Mouse (Mus musculus) CH12.LX (cell line): ENCODE measurements around the gene Top3b.

Experiments
- CHD1 ChIP-seq: IDR thresholded peaks from 2 replicates; pipeline ENCODE4 v1.6.1; 2012; ENCODE audit warnings: low read depth, low read length, improper control_type of control experiment, inconsistent platforms
- CHD2 ChIP-seq: IDR thresholded peaks from 2 replicates; pipeline ENCODE4 v1.6.1; 2011; ENCODE audit warnings: low read length, improper control_type of control experiment
- CTCF ChIP-seq, 2 experiments: IDR thresholded peaks in 1 of 2; conservative IDR thresholded peaks in 1 of 2; 2 replicates each; pipeline ENCODE4 v1.5.1; 2011 to 2012; ENCODE audit warnings: low read depth in 2 of 2, low read length in 2 of 2, improper control_type of control experiment in 1 of 2, inconsistent platforms in 1 of 2, mild to moderate bottlenecking in 1 of 2, moderate library complexity in 1 of 2
- EP300 ChIP-seq: IDR thresholded peaks from 2 replicates; pipeline ENCODE4 v1.6.1; 2011; ENCODE audit warnings: low read length, improper control_type of control experiment
- MAFK ChIP-seq: IDR thresholded peaks from 2 replicates; pipeline ENCODE4 v1.6.1; 2011; ENCODE audit warnings: low read length, improper control_type of control experiment; ENCODE audit not compliant: insufficient replicate concordance
- MAZ ChIP-seq: IDR thresholded peaks from 2 replicates; pipeline ENCODE4 v1.6.1; 2012; ENCODE audit warnings: low read depth, mild to moderate bottlenecking, inconsistent platforms, low read length, improper control_type of control experiment, moderate library complexity
- NELFE ChIP-seq: IDR thresholded peaks from 2 replicates; pipeline ENCODE4 v1.6.1; 2011; ENCODE audit warnings: low read depth, low read length, improper control_type of control experiment
- POLR2A ChIP-seq: IDR thresholded peaks from 2 replicates; pipeline ENCODE4 v1.6.1; 2011; ENCODE audit warnings: low read depth, mild to moderate bottlenecking, improper control_type of control experiment, low read length
- POLR2AphosphoS2 ChIP-seq: IDR thresholded peaks from 2 replicates; pipeline ENCODE4 v1.6.1; 2011; ENCODE audit warnings: low read depth, low read length, improper control_type of control experiment
- RCOR1 ChIP-seq: conservative IDR thresholded peaks from 2 replicates; pipeline ENCODE4 v1.6.1; 2012; ENCODE audit warnings: low read depth, mild to moderate bottlenecking, inconsistent platforms, low read length, improper control_type of control experiment
- UBTF ChIP-seq: IDR thresholded peaks from 2 replicates; pipeline ENCODE4 v1.6.1; 2012; ENCODE audit warnings: low read depth, mild to moderate bottlenecking, inconsistent platforms, low read length, improper control_type of control experiment, moderate library complexity
- ZMIZ1 ChIP-seq: IDR thresholded peaks from 2 replicates; pipeline ENCODE4 v1.6.1; 2012; ENCODE audit warnings: low read depth, mild to moderate bottlenecking, inconsistent platforms, low read length, improper control_type of control experiment
- ZNF384 ChIP-seq: IDR thresholded peaks from 2 replicates; pipeline ENCODE4 v1.6.1; 2012; ENCODE audit warnings: low read depth, low read length, improper control_type of control experiment, inconsistent platforms

- TF ChIP-seq RCOR1 (peak; percentile 88), POLR2A (peak; percentile 86), NELFE (peak; percentile 89), ZMIZ1 (peak; percentile 95), CHD2 (peak; percentile 78), MAFK (peak; percentile 48; the same call in 1 of the 2 replicates), POLR2AphosphoS2 (0 out of 2 replicates have a peak, but pooled peaks have one; percentile 64), MAZ (peak; percentile 97), ZNF384 (peak; percentile 51; the same call in 1 of the 2 replicates), EP300 (peak; percentile 49; the same call in 1 of the 2 replicates), CTCF (conservative IDR thresholded peaks at IDR 0.05 in 1 of 2, IDR thresholded peaks at IDR 0.05 in 1 of 2; ENCODE audit: low read depth in 2 of 2, low read length in 2 of 2) (0 out of 4 replicates have a peak, but pooled peaks of 1 of the 2 experiments have one; percentile 26), UBTF (peak; percentile 96), CHD1 (peak; percentile 48; the same call in 1 of the 2 replicates)
These were observed at the start of gene Top3b, which contains the start of gene Vpreb1 for GRCm38 (mm10) chr16:16870617-16871331.
